Mouse (Mus musculus): ENCODE data around the gene Kif12. TPM values are rescaled to one million over a fixed set of nuclear protein-coding genes. Genes with fewer than 3 reads are reported as not detected.

The Kif12 gene
- not detected for polyA plus RNA-seq (2014; fragmentation: Illumina TruSeq; extraction: RNeasy Lipid Tissue Mini Kit (QIAGEN cat#74804))

GRCm38 (mm10) chr4:63171969-63172685 is at the start of gene Kif12:
Kif12 (minus strand) TSS chr4:63172131.

GRCm38 (mm10) chr4:63213907-63214621 is 42.1 kb upstream of the Kif12 start, which contains the start of gene Col27a1:
Col27a1 (plus strand) TSS chr4:63214004.

GRCm38 (mm10) chr4:63154699-63155098 is 17.2 kb downstream of the Kif12 start, which contains the start of gene Ambp:
Ambp (minus strand) TSS chr4:63154799.

Other genes with a start within 250 kb of the Kif12 start
- 11.4 TPM for gene Zfp618, start 206.6 kb downstream of the Kif12 start, polyA plus RNA-seq (2014; fragmentation: Illumina TruSeq; extraction: RNeasy Lipid Tissue Mini Kit (QIAGEN cat#74804))
- gene Ambp, start 17.3 kb downstream of the Kif12 start, polyA plus RNA-seq (2014; fragmentation: Illumina TruSeq; extraction: RNeasy Lipid Tissue Mini Kit (QIAGEN cat#74804)): not detected
- gene Col27a1, start 41.9 kb upstream of the Kif12 start, polyA plus RNA-seq (2014; fragmentation: Illumina TruSeq; extraction: RNeasy Lipid Tissue Mini Kit (QIAGEN cat#74804)): 2.6 TPM
- gene Orm1, start 172.4 kb upstream of the Kif12 start, polyA plus RNA-seq (2014; fragmentation: Illumina TruSeq; extraction: RNeasy Lipid Tissue Mini Kit (QIAGEN cat#74804)): 4.4 TPM
- gene Orm3, start 184.0 kb upstream of the Kif12 start, polyA plus RNA-seq (2014; fragmentation: Illumina TruSeq; extraction: RNeasy Lipid Tissue Mini Kit (QIAGEN cat#74804)): not detected
- gene Orm2, start 190.3 kb upstream of the Kif12 start, polyA plus RNA-seq (2014; fragmentation: Illumina TruSeq; extraction: RNeasy Lipid Tissue Mini Kit (QIAGEN cat#74804)): not detected
- 0.20 TPM for gene Akna, start 231.2 kb upstream of the Kif12 start, polyA plus RNA-seq (2014; fragmentation: Illumina TruSeq; extraction: RNeasy Lipid Tissue Mini Kit (QIAGEN cat#74804))